Mouse (Mus musculus): ENCODE measurements around the gene Macf1. TPM values are rescaled to one million over a fixed set of nuclear protein-coding genes. Genes with fewer than 3 reads are reported as not detected.

Gene Macf1
- polyA plus RNA-seq, 1 experiment: 62.9 TPM

GRCm38 (mm10) chr4:123652130-123652529, 32.0 kb downstream of the Macf1 start:
- Histone ChIP-seq H3K27me3 (replicated peaks; ENCODE audit: control insufficient read depth, insufficient read depth, low read length) (no peaks in the 10 kb centered on the region), H3K4me1 (ENCODE audit: control insufficient read depth, insufficient read depth, low read length) (peaks cover 28% of the 10 kb centered on the region), H3K27ac (ENCODE audit: insufficient read depth, low read depth, low read length) (peak overlapping the region; percentile 76), H3K4me3 (ENCODE audit: insufficient read depth, low read depth, low read length) (no peak overlapping the region), H3K36me3 (ENCODE audit: control insufficient read depth, insufficient read depth, low read length) (no peaks in the 10 kb centered on the region)
- TF ChIP-seq CTCF (conservative IDR thresholded peaks at IDR 0.05; ENCODE audit: insufficient read depth, insufficient read length, low read depth, low read length): no peak
- no peak for TF ChIP-seq POLR2A (IDR thresholded peaks at IDR 0.05; ENCODE audit: low read depth, low read length)
- DNase-seq: peak; percentile 51
- 32% methylated on average over 3 of the region's 3 CpGs for WGBS

- Histone ChIP-seq H3K4me1 (ENCODE audit: control insufficient read depth, insufficient read depth, low read length) (peaks cover 31% of the 10 kb centered on the region), H3K36me3 (ENCODE audit: control insufficient read depth, insufficient read depth, low read length) (no peaks in the 10 kb centered on the region), H3K4me3 (ENCODE audit: insufficient read depth, low read depth, low read length) (no peak overlapping the region), H3K27me3 (replicated peaks; ENCODE audit: control insufficient read depth, insufficient read depth, low read length) (no peaks in the 10 kb centered on the region), H3K27ac (ENCODE audit: insufficient read depth, low read depth, low read length) (no peak overlapping the region)
- 77% methylated on average over 6 of the region's 6 CpGs for WGBS
- TF ChIP-seq CTCF (conservative IDR thresholded peaks at IDR 0.05; ENCODE audit: insufficient read depth, insufficient read length, low read depth, low read length) (no peak), POLR2A (IDR thresholded peaks at IDR 0.05; ENCODE audit: low read depth, low read length) (no peak)
- no peak for DNase-seq
Measured at GRCm38 (mm10) chr4:123649131-123649530, 35.0 kb downstream of the Macf1 start.

GRCm38 (mm10) chr4:123647668-123648067, 36.5 kb downstream of the Macf1 start:
- H3K27me3 ChIP-seq (replicated peaks; ENCODE audit: control insufficient read depth, insufficient read depth, low read length): no peaks in the 10 kb centered on the region
- TF ChIP-seq POLR2A (IDR thresholded peaks at IDR 0.05; ENCODE audit: low read depth, low read length) (no peak), CTCF (conservative IDR thresholded peaks at IDR 0.05; ENCODE audit: insufficient read depth, insufficient read length, low read depth, low read length) (no peak)
- 45% methylated on average over 4 of the region's 4 CpGs for WGBS
- no peak overlapping the region for H3K27ac ChIP-seq (ENCODE audit: insufficient read depth, low read depth, low read length)
- DNase-seq: peak; percentile 81
- H3K4me3 ChIP-seq (ENCODE audit: insufficient read depth, low read depth, low read length): no peak overlapping the region
- no peaks in the 10 kb centered on the region for H3K36me3 ChIP-seq (ENCODE audit: control insufficient read depth, insufficient read depth, low read length)
- H3K4me1 ChIP-seq (ENCODE audit: control insufficient read depth, insufficient read depth, low read length): peaks cover 34% of the 10 kb centered on the region

- WGBS: 64% methylated on average over 2 of the region's 2 CpGs
- H3K36me3 ChIP-seq (ENCODE audit: control insufficient read depth, insufficient read depth, low read length): no peaks in the 10 kb centered on the region
- no peak for DNase-seq
- TF ChIP-seq POLR2A (IDR thresholded peaks at IDR 0.05; ENCODE audit: low read depth, low read length) (no peak), CTCF (conservative IDR thresholded peaks at IDR 0.05; ENCODE audit: insufficient read depth, insufficient read length, low read depth, low read length) (no peak)
- H3K27ac ChIP-seq (ENCODE audit: insufficient read depth, low read depth, low read length): no peak overlapping the region
- no peaks in the 10 kb centered on the region for H3K27me3 ChIP-seq (replicated peaks; ENCODE audit: control insufficient read depth, insufficient read depth, low read length)
- no peak overlapping the region for H3K4me3 ChIP-seq (ENCODE audit: insufficient read depth, low read depth, low read length)
- peaks cover 30% of the 10 kb centered on the region for H3K4me1 ChIP-seq (ENCODE audit: control insufficient read depth, insufficient read depth, low read length)
Measured at GRCm38 (mm10) chr4:123647109-123647508, 37.1 kb downstream of the Macf1 start.

- WGBS: 72% methylated on average over 3 of the region's 3 CpGs
- peaks cover 16% of the 10 kb centered on the region; the same call in 1 of the 2 replicates for H3K4me1 ChIP-seq (ENCODE audit: control insufficient read depth, insufficient read depth, low read length)
- no peak overlapping the region for H3K4me3 ChIP-seq (ENCODE audit: insufficient read depth, low read depth, low read length)
- H3K36me3 ChIP-seq (ENCODE audit: control insufficient read depth, insufficient read depth, low read length): no peaks in the 10 kb centered on the region
- no peaks in the 10 kb centered on the region for H3K27me3 ChIP-seq (replicated peaks; ENCODE audit: control insufficient read depth, insufficient read depth, low read length)
- DNase-seq: no peak
- no peak overlapping the region for H3K27ac ChIP-seq (ENCODE audit: insufficient read depth, low read depth, low read length)
- TF ChIP-seq CTCF (conservative IDR thresholded peaks at IDR 0.05; ENCODE audit: insufficient read depth, insufficient read length, low read depth, low read length): no peak
- TF ChIP-seq POLR2A (IDR thresholded peaks at IDR 0.05; ENCODE audit: low read depth, low read length): no peak
Measured at GRCm38 (mm10) chr4:123645246-123645845, 38.8 kb downstream of the Macf1 start.

- TF ChIP-seq CTCF (conservative IDR thresholded peaks at IDR 0.05; ENCODE audit: insufficient read depth, insufficient read length, low read depth, low read length) (no peak), POLR2A (IDR thresholded peaks at IDR 0.05; ENCODE audit: low read depth, low read length) (no peak)
- Histone ChIP-seq H3K36me3 (ENCODE audit: control insufficient read depth, insufficient read depth, low read length) (no peaks in the 10 kb centered on the region), H3K27ac (ENCODE audit: insufficient read depth, low read depth, low read length) (no peak overlapping the region), H3K27me3 (replicated peaks; ENCODE audit: control insufficient read depth, insufficient read depth, low read length) (no peaks in the 10 kb centered on the region), H3K4me1 (ENCODE audit: control insufficient read depth, insufficient read depth, low read length) (peaks cover 16% of the 10 kb centered on the region; the same call in 1 of the 2 replicates), H3K4me3 (ENCODE audit: insufficient read depth, low read depth, low read length) (no peak overlapping the region)
- 62% methylated on average over 6 of the region's 6 CpGs for WGBS
- no peak for DNase-seq
Measured at GRCm38 (mm10) chr4:123643561-123643960, 40.6 kb downstream of the Macf1 start.

GRCm38 (mm10) chr4:123642877-123643276, 41.3 kb downstream of the Macf1 start:
- H3K36me3 ChIP-seq (ENCODE audit: control insufficient read depth, insufficient read depth, low read length): no peaks in the 10 kb centered on the region
- WGBS: 56% methylated on average over 5 of the region's 5 CpGs
- no peaks in the 10 kb centered on the region for H3K27me3 ChIP-seq (replicated peaks; ENCODE audit: control insufficient read depth, insufficient read depth, low read length)
- H3K4me1 ChIP-seq (ENCODE audit: control insufficient read depth, insufficient read depth, low read length): peaks cover 12% of the 10 kb centered on the region; the same call in 1 of the 2 replicates
- DNase-seq: no peak
- no peak overlapping the region for H3K4me3 ChIP-seq (ENCODE audit: insufficient read depth, low read depth, low read length)
- TF ChIP-seq CTCF (conservative IDR thresholded peaks at IDR 0.05; ENCODE audit: insufficient read depth, insufficient read length, low read depth, low read length) (no peak), POLR2A (IDR thresholded peaks at IDR 0.05; ENCODE audit: low read depth, low read length) (no peak)
- no peak overlapping the region for H3K27ac ChIP-seq (ENCODE audit: insufficient read depth, low read depth, low read length)
